Mouse (Mus musculus) heart, adult 2 months (tissue): ENCODE measurements at regions not wholly inside any gene's neighbourhood (a gene's known extent, or its start where the extent isn't known, plus 50 kb on each side); places are given as distances from the start of the nearest gene placed in this dataset.

Source experiments
- CTCF ChIP-seq: fragments of 200-600 bp; IDR thresholded peaks from 2 replicates; pipeline ENCODE4 v1.8.1; 2022; ENCODE audit warnings: antibody characterized with exemption, mild to moderate bottlenecking, moderate library complexity
- POLR2A ChIP-seq: fragments of 200-500 bp; IDR thresholded peaks from 2 replicates; pipeline ENCODE4 v1.6.1; 2011; ENCODE audit warnings: mild to moderate bottlenecking, low read depth, low read length, control low read depth; ENCODE audit not compliant: insufficient read depth

GRCm38 (mm10) chr12:66012706-66013105 lies 271.5 kb downstream of the Rpl10l start:
- TF ChIP-seq CTCF (no peak), POLR2A (no peak)
